Mouse (Mus musculus) urinary bladder, postnatal 36 days (tissue): Measurements from ENCODE around the gene Igfbp6.
"Not testable (repeated sequence)": the region's sequence is repeated elsewhere in the genome, so short reads cannot be mapped to it uniquely, and the experiment has no call there.

Source experiments
- DNase-seq, 2 experiments: peaks; one replicate each; pipeline ENCODE4 v3.0.0; 2022; ENCODE audit warnings: low spot score in 2 of 2, mixed read lengths in 1 of 2

Gene Igfbp6

DNA sequence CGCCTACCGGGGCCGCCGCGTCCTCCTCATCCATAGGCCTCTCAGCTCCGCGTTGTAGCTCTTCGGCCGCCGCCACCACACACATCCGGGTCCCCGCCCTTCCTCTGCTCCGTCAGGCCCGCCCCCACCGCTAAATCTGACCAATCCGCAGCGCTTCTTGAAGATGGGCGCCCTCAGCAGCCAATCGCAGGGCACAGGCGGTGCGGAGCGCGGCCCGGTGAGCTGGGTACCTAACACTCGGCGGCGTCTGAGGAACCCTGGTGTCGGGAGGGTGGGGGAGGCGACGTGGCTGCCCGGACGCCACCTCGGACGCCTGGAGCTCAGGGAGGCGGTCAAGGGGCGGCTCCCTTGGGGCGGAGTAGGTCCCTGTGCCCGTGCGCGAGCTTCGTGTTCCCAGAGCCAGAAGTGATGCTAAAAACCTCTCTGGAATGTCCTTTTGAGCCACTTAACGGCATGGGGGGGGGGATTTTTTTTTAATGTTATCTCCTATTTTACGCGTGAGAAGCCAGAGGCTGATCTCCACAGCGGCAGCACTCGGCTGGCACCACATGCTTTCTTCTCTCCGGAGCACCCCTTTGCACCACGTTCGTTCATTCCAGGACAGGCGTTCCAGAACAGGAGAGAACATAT, 7.9 kb upstream of the Igfbp6 start, which contains the start of gene Spryd3:
Gene Spryd3, minus strand, starts transcription at position 106 of the 630 bp plus-strand sequence.
- peak; percentile 97 to 98 for DNase-seq

- DNase-seq: no peak
Observed at GRCm38 (mm10) chr15:102141120-102141519, 3.0 kb upstream of the Igfbp6 start.

DNA sequence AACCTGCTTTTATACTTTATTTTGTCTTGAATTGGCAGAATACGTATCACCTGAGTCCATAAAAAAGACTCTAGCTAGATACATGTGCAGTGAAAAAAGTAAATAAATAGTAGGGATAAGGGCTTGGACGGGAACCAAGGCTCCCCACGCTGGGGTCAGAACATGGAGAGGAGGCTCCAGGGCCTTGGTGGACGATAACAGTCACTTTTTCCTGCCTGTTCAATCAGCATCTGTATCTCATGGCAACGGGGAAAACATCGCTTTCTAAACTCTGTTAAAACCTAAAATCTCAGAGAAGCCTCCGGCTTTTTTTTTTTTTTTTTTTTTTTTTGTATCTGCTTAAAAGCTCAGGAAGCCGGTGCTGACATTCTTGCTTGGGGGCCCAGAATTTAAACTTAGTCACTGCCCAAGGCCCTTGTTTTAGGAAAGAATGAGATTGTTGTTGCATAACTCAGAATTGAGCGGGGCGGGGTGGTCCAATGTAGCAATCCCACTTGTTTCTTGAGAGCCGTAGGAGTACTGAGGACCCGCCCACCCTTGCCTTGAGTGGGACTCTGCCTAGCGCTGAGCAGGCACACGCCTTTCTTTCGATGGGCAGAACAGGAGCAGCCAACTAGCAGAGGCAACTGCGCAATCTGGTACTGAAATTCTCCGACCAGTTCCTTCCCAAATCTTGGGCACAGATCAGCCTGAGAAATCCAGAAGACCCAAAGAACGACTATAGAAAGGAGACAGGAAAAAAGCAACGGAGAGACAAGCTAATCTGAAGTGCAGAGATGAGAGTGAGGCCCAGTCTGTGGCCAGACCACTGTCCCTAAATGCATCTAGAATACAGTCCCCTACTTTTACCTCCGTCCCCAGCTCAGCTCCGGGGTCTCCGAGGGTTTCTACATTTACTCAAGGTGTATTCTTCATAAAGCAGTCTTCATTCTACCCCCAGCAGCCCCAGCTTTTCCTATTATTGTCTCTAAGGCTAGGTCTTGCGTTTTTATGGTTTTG, 949 bp upstream of the Igfbp6 start:
- peak in 1 of 2 experiments; percentile 75 for DNase-seq

DNA sequence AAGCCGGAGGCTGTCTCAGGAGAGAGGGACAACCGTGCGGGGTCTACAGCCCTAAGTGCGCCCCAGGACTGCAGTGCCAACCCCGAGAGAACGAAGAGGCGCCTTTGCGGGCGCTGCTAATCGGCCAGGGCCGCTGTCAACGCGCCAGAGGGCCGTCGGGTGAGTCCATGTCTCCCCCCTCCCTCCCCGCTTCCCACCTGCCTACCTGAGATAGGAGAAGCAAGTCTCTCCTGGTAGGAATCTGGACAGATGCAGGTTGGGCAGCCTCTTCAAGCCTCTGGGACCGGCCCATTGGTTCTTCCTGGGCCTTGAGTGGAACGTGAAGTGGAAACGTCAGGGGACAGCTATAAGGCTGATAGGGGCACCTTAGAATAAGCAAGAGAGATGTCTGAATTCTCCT, 564 bp downstream of the Igfbp6 start:
- no peak for DNase-seq

- peak; percentile 48 to 71 for DNase-seq
Observed at GRCm38 (mm10) chr15:102145330-102145729, 1.2 kb downstream of the Igfbp6 start.

DNA sequence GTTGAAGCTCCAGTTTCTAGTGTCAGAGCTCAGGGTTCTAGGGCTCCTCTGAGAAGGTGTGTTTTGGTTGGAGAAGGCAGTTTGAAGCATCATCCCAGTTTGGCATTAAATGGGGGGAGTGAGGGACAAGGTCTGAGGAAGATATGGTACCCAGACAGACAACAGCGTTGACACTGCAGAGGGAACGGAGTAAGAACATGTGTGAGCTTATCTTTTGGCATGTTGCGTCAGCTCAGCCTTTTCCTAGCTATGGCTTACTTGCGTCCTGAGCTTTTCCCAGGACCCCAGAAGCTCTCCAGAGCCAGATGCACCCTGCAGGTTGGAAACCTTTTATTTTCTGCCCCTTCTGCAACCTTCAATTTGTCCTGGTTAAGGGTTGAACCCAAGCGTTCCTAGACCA, 1.9 kb downstream of the Igfbp6 start:
- DNase-seq: no peak

DNA sequence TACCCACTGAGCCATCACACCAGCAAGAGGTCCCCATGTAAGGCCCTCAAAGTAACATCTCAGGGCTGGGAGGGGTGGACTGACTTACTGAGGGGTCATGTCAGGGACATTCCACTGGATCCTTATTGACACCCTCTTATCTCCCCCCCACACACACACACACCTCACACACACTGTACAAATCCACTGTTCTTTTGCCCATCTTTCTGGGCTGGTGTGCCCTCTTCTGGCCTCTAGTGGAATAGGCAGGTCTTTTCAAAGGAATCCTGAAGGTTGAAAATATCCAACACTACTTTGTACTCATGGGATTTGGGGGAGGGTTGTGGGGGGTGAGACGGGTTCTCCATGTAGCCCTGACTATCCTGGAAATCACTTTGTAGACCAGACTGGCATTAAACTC, 2.7 kb downstream of the Igfbp6 start:
- DNase-seq: peak; percentile 32 to 38

DNA sequence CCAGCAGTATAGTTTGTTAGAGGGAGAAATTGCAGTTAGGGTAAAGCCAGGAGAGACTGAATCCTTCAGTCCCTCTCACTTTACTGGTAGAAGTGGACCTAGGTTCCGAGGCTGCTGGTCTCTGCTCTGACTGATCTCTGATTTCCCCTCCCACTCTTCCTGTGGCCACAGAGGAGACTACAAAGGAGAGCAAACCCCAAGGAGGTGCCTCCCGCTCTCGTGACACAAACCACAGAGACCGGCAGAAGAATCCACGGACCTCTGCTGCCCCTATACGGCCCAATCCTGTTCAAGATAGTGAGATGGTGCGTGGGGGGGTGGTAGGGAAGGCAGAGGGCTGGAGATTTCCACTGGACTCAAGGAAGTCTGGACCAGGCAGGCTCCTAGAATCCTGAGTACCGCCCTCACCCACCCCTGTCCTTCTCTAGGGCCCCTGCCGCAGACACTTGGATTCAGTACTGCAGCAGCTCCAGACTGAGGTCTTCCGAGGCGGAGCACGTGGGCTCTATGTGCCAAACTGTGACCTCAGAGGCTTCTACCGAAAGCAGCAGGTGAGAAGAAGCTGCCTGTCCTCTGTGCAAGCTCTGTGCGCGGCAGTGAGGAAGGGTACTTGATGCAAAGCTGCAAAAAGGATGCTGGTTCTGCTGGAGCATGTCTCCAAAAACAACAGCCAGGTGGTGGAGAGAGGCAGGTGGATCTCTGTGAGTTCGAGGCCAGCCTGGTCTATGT, 3.7 kb downstream of the Igfbp6 start:
- DNase-seq: no peak

DNA sequence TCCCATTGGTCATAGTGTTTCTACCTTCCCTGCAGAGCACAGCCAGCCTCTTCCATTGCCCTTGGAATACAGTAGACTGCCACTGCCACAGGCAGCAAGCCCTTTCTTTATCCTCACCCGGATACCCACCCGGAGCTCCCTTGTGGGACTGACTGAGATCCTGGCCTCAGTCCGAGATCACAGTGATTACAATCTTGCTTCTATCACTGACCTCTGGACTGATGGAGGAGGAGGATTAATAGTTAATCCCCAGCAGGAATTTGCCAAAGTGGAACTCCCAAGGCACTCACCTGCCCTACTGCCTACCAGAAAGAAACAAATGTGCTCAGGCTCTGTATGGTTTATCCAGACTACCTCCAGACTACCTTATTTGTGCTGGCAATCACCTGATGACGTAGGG, 5.4 kb downstream of the Igfbp6 start:
- no peak for DNase-seq

DNA sequence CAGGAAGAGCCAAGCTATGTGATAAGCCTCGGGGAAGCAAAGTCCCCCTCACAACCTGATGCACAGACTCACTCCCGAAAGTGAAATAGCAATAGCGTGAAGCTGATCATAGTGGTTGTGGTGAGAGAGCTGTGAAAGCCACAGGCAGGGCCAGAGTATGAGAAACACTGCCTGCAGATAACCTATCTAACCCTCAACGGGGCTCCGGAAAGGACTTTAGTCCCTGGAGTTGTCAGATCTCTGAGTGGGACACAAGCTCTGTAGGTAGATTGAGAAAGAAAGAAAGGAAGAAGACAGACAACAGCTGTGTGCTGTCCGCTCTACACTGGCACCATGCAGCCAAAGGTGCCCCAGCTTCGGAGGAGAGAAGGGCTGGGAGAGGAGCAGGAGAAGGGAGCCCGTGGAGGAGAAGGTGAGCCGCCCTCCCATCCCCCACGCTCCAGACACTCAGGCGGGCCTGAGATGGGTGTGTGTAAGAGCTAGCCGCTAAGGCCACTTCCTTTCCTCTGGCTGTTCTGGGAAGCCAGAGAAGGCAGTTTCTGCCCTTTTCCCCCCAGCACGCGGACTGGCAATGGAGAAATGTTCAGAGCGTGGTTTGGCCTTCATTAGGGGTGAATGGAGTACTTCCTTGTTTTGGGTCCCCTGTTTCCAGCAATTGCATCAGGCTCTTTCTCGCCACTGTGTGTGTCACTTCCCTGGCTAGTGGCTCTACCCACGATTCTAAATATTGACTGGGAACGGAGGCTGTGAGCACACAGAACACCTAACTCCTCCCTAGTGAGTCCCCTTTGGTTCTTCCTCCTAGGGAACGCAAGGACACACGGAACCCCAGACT, 6.4 kb downstream of the Igfbp6 start, which contains the start of gene Soat2:
Gene Soat2, plus strand, starts transcription at position 226 of the 835 bp plus-strand sequence.
- peak; percentile 46 to 50 for DNase-seq

DNA sequence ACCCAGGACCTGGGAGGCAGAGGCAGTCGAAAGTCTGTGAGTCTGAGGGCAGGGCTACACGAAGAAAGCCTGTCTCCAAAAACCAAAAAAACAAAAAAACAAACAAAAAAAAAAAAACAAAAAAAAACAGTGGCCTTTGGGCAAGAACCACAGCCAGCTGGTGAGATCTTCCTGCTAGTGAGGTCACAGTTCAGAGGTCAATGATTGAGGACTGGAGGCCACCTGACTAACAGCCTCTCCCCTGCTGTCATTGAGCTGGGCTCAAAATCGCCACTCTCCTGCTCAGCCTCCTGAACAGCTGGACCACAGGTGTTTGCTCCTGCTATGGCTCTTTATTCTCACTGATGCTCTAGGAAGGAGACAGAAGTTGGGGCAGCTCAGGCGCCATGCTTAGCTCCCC, 8.5 kb downstream of the Igfbp6 start:
- DNase-seq: no peak

DNA sequence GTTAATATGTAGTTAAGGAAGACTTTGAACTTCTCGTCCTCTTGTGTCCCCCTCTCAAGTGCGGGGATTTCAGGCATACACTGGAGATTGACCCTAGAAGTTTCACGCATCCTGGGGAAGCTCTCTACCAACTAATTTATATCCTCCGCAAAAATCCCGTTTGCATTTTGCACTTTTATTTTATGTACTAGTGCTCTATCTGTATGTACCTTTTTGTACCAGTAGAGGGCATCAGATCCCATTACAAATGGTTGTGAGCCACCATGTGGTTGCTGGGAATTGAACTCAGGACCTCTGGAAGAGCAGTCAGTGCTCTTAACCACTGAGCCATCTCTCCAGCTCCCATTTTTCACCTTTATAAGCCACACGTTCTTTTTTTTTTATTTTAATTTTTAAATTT, 10.8 kb downstream of the Igfbp6 start:
- DNase-seq: not testable (repeated sequence)

- no peak for DNase-seq
Observed at GRCm38 (mm10) chr15:102156836-102157235, 12.7 kb downstream of the Igfbp6 start.

GRCm38 (mm10) chr15:102160415-102161060, 16.4 kb downstream of the Igfbp6 start:
- DNase-seq: no peak

- no peak for DNase-seq
Observed at GRCm38 (mm10) chr15:102163900-102164693, 19.9 kb downstream of the Igfbp6 start.

GRCm38 (mm10) chr15:102165468-102166100, 21.4 kb downstream of the Igfbp6 start:
- no peak for DNase-seq

GRCm38 (mm10) chr15:102167620-102168021, 23.5 kb downstream of the Igfbp6 start:
- peak; percentile 51 to 61 for DNase-seq

- DNase-seq: peak; percentile 47
Observed at GRCm38 (mm10) chr15:102169064-102169463, 24.9 kb downstream of the Igfbp6 start.

DNA sequence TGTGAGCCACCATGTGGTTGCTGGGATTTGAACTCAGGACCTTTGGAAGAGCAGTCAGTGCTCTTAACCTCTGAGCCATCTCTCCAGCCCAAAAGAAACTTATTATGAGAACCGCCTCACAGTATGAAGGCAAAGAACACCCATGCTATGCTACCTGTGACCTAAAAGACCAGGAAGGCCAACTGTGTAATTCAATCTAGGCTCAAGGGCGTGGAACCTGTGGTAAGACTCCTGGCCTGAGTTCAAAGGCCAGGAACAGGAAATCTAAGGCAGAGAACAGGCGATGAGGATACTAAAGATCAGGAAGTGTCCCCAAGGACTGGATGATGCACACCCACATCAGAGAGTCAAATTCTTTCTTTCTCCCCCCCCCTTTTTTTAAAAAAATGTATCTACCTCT, 29.4 kb downstream of the Igfbp6 start:
- no peak for DNase-seq
